Mouse (Mus musculus): ENCODE results near the gene Sntn. TPM values are rescaled to one million over a fixed set of nuclear protein-coding genes. Genes with fewer than 3 reads are reported as not detected.

Gene Sntn
- total RNA-seq (2021) = not detected
- long read RNA-seq, experiment 1 = 0 reads
- long read RNA-seq, experiment 2 = 0 reads

GRCm38 (mm10) chr14:13670576-13670975 lies at the start of gene Sntn:
Gene Sntn (plus strand): TSS chr14:13670876.
- DNase-seq = no peak
- intact Hi-C loops (cut with DNase I) = no loop called here

- no peak for DNase-seq
- intact Hi-C loops (cut with DNase I) = no loop called here
Observed at GRCm38 (mm10) chr14:13649865-13650264, 20.8 kb upstream of the Sntn start.

- intact Hi-C loops (cut with DNase I) = no loop called here
- DNase-seq = no peak
Observed at GRCm38 (mm10) chr14:13651039-13651438, 19.6 kb upstream of the Sntn start.

GRCm38 (mm10) chr14:13651541-13652298 lies 19.0 kb upstream of the Sntn start:
- DNase-seq = no peak
- intact Hi-C loops (cut with DNase I) = no loop called here

- intact Hi-C loops (cut with DNase I) = no loop called here
- no peak for DNase-seq
Observed at GRCm38 (mm10) chr14:13686716-13687115, 16.0 kb downstream of the Sntn start.

GRCm38 (mm10) chr14:13690426-13690825 lies 19.8 kb downstream of the Sntn start:
- intact Hi-C loops (cut with DNase I) = no loop called here
- DNase-seq = no peak

GRCm38 (mm10) chr14:13732263-13732662 lies 61.6 kb downstream of the Sntn start:
- intact Hi-C loops (cut with DNase I) = no loop called here

More at GRCm38 (mm10) chr14:13732263-13732662, 61.6 kb downstream of the Sntn start:
- DNase-seq = no peak

Other genes with a start within 250 kb of the Sntn start
- gene Gm281, start 243.6 kb downstream of the Sntn start, total RNA-seq (2021) = not detected

All from heart, postnatal 14 days (tissue).